Mouse (Mus musculus) forebrain, embryonic 11.5 days (tissue): ENCODE data around the gene Gm45140. TPM values are rescaled to one million over a fixed set of nuclear protein-coding genes. Genes with fewer than 3 reads are reported as not detected.

ENCODE experiments used
- ATAC-seq: fragments of 200-750 bp; cut with Nextera tagmentation; replicated peaks from 2 replicates; pipeline ENCODE4 v1.8.0; 2017; ENCODE audit warnings: moderate TSS enrichment; ENCODE audit not compliant: low FRiP score
- DNase-seq: peaks from one replicate; pipeline ENCODE4 v3.0.0-alpha.2; 2017; ENCODE audit warnings: low spot score
- H3K27ac ChIP-seq: fragments of 300-500 bp; sonication (generic); 2 replicates; pipeline ENCODE4 v1.5.1; 2014; ENCODE audit warnings: low read depth, low read length
- H3K27me3 ChIP-seq: fragments of 300-500 bp; sonication (generic); 2 replicates; pipeline ENCODE4 v1.6.1; 2014; ENCODE audit warnings: mild to moderate bottlenecking, low read length, mixed read lengths; ENCODE audit not compliant: control insufficient read depth, insufficient read depth
- H3K36me3 ChIP-seq: fragments of 300-500 bp; sonication (generic); 2 replicates; pipeline ENCODE4 v1.6.1; 2014; ENCODE audit warnings: mild to moderate bottlenecking, low read length, moderate library complexity, mixed read lengths; ENCODE audit not compliant: control insufficient read depth, insufficient read depth
- H3K4me1 ChIP-seq: fragments of 300-500 bp; sonication (generic); replicated peaks from 2 replicates; pipeline ENCODE4 v1.6.1; 2014; ENCODE audit warnings: low read length, mixed read lengths; ENCODE audit not compliant: control insufficient read depth, insufficient read depth
- H3K4me2 ChIP-seq: fragments of 300-500 bp; sonication (generic); 2 replicates; pipeline ENCODE4 v1.6.1; 2014; ENCODE audit warnings: low read depth, mild to moderate bottlenecking, low read length, moderate library complexity, mixed read lengths; ENCODE audit not compliant: severe bottlenecking
- H3K4me3 ChIP-seq: fragments of 300-500 bp; sonication (generic); 2 replicates; pipeline ENCODE4 v1.5.1; 2014; ENCODE audit warnings: low read depth, low read length
- H3K9ac ChIP-seq: fragments of 300-500 bp; sonication (generic); 2 replicates; pipeline ENCODE4 v1.6.1; 2014; ENCODE audit warnings: low read length
- H3K9me3 ChIP-seq: fragments of 300-500 bp; sonication (generic); 2 replicates; pipeline ENCODE4 v1.6.1; 2016; ENCODE audit warnings: low read length, mixed read lengths; ENCODE audit not compliant: control insufficient read depth
- WGBS: fragments of 180-500 bp; shearing (Covaris S2); extraction: QIAGEN DNeasy Blood & Tissue Kit; methylation state at CpG from one replicate; pipeline ENCODE4 v1.1.7; 2014; 5-methylcytosine and 5-hydroxymethylcytosine counted together
- polyA plus RNA-seq: library from polyadenylated mRNA; unstranded; fragments of >200 nt; fragmentation: Nextera tagmentation; extraction: Ambion mirVana; gene quantifications from 2 replicates; pipeline ENCODE4 v1.2.1, GENCODE M21; 2014

The Gm45140 gene
- polyA plus RNA-seq, 1 experiment from 2014 or later = 5.0 TPM

- Histone ChIP-seq H3K27me3 (no peaks in the 10 kb centered on the region), H3K4me2 (no peak overlapping the region), H3K4me1 (no peaks in the 10 kb centered on the region), H3K9ac (no peak overlapping the region), H3K27ac (no peak overlapping the region), H3K4me3 (no peak overlapping the region), H3K9me3 (no peaks in the 10 kb centered on the region), H3K36me3 (no peaks in the 10 kb centered on the region)
- DNase-seq (no peak), ATAC-seq (no peak)
- 89% methylated on average over 7 of the region's 7 CpGs for WGBS
These were observed 33.1 kb downstream of the Gm45140 start for GRCm38 (mm10) chr6:87802462-87802861.

- Histone ChIP-seq H3K36me3 (no peaks in the 10 kb centered on the region), H3K9me3 (no peaks in the 10 kb centered on the region), H3K27me3 (no peaks in the 10 kb centered on the region), H3K4me3 (no peak overlapping the region), H3K27ac (no peak overlapping the region), H3K4me2 (no peak overlapping the region), H3K4me1 (no peaks in the 10 kb centered on the region; the same call in 1 of the 2 replicates), H3K9ac (no peak overlapping the region)
- ATAC-seq (no peak), DNase-seq (no peak)
- WGBS = 89% methylated on average over 6 of the region's 6 CpGs
These were observed 36.0 kb downstream of the Gm45140 start for GRCm38 (mm10) chr6:87799576-87799975.

GRCm38 (mm10) chr6:87797321-87797720, 38.3 kb downstream of the Gm45140 start:
- 56% methylated on average over 2 of the region's 2 CpGs for WGBS
- no peak overlapping the region for H3K4me3 ChIP-seq
- ATAC-seq (no peak), DNase-seq (no peak)
- no peaks in the 10 kb centered on the region for H3K27me3 ChIP-seq
- H3K4me1 ChIP-seq = no peaks in the 10 kb centered on the region; the same call in 1 of the 2 replicates
- no peak overlapping the region for H3K4me2 ChIP-seq
- H3K36me3 ChIP-seq = no peaks in the 10 kb centered on the region
- no peak overlapping the region for H3K9ac ChIP-seq
- H3K9me3 ChIP-seq = no peaks in the 10 kb centered on the region
- H3K27ac ChIP-seq = no peak overlapping the region

- 89% methylated on average over 6 of the region's 6 CpGs for WGBS
- no peaks in the 10 kb centered on the region for H3K9me3 ChIP-seq
- no peak overlapping the region for H3K27ac ChIP-seq
- H3K9ac ChIP-seq = no peak overlapping the region
- H3K27me3 ChIP-seq = no peaks in the 10 kb centered on the region
- H3K36me3 ChIP-seq = no peaks in the 10 kb centered on the region
- no peak overlapping the region for H3K4me2 ChIP-seq
- no peaks in the 10 kb centered on the region; the same call in 1 of the 2 replicates for H3K4me1 ChIP-seq
- no peak overlapping the region for H3K4me3 ChIP-seq
- DNase-seq (no peak), ATAC-seq (no peak)
These were observed 39.2 kb downstream of the Gm45140 start for GRCm38 (mm10) chr6:87796251-87796880.

DNA sequence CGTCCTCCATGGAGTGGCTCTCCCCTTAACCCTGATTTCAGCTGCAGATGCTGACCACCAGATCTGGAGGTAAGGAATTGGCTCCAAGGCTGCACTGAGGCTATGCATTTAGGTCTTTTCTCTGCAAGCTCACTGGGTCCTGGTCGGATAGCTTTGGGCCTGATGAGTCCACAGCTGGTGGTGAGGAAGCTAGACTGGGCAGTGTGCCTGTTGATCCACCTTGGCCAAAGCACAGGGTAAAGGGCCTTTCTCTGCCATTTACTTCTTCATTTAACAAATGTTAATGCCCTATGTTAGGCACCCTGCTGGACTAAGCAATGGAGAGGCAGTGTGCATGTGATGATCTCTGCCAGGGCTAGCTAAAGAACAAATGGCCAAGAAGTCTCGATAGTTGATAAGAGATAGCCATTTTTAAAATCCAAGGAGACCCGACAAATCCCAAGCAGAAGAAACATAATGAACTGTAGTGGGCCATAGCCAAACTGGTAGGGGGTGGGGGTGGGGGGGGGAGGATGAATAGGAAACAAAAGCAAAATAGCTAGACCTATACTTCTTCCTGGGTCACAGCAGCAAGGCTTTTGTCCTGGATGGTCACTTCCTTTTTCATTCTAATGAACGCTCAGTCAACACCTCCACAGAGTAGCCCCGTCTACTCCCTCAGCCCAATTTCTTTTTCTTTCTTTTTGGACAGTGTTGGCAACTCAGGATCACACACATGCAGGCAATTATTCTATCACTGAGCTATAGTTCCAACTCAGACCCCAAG, 40.0 kb downstream of the Gm45140 start:
- Histone ChIP-seq H3K9ac (no peak overlapping the region), H3K9me3 (no peaks in the 10 kb centered on the region), H3K4me1 (no peaks in the 10 kb centered on the region; the same call in 1 of the 2 replicates), H3K4me3 (no peak overlapping the region), H3K27ac (no peak overlapping the region), H3K4me2 (no peak overlapping the region), H3K36me3 (no peaks in the 10 kb centered on the region), H3K27me3 (no peaks in the 10 kb centered on the region)
- WGBS = 59% methylated on average over 6 of the region's 6 CpGs
- DNase-seq (no peak), ATAC-seq (no peak)

- ATAC-seq = no peak
- WGBS = 95% methylated on average over 10 of the region's 10 CpGs
- no peak for DNase-seq
These were observed 41.6 kb downstream of the Gm45140 start for GRCm38 (mm10) chr6:87793821-87794510.

GRCm38 (mm10) chr6:87791826-87792225, 43.8 kb downstream of the Gm45140 start:
- Histone ChIP-seq H3K9me3 (no peaks in the 10 kb centered on the region), H3K4me2 (no peak overlapping the region), H3K4me3 (no peak overlapping the region), H3K9ac (no peak overlapping the region), H3K4me1 (no peaks in the 10 kb centered on the region; the same call in 1 of the 2 replicates), H3K27me3 (no peaks in the 10 kb centered on the region), H3K36me3 (no peaks in the 10 kb centered on the region), H3K27ac (no peak overlapping the region)
- 94% methylated on average over 5 of the region's 5 CpGs for whole genome bisulfite sequencing
- ATAC-seq (no peak), DNase-seq (peak; percentile 37)

More at GRCm38 (mm10) chr6:87793821-87794510, 41.6 kb downstream of the Gm45140 start:
- Histone ChIP-seq H3K9me3 (no peaks in the 10 kb centered on the region), H3K36me3 (no peaks in the 10 kb centered on the region), H3K27me3 (no peaks in the 10 kb centered on the region), H3K9ac (no peak overlapping the region), H3K4me3 (no peak overlapping the region), H3K27ac (no peak overlapping the region), H3K4me2 (no peak overlapping the region), H3K4me1 (no peaks in the 10 kb centered on the region; the same call in 1 of the 2 replicates)

GRCm38 (mm10) chr6:87790779-87791480, 44.7 kb downstream of the Gm45140 start:
- no peaks in the 10 kb centered on the region for H3K27me3 ChIP-seq
- WGBS = 74% methylated on average over 7 of the region's 7 CpGs
- H3K4me3 ChIP-seq = no peak overlapping the region
- H3K36me3 ChIP-seq = no peaks in the 10 kb centered on the region
- ATAC-seq (no peak), DNase-seq (peak; percentile 48)
- no peak overlapping the region for H3K9ac ChIP-seq
- H3K27ac ChIP-seq = no peak overlapping the region
- H3K4me2 ChIP-seq = no peak overlapping the region
- no peaks in the 10 kb centered on the region for H3K9me3 ChIP-seq
- H3K4me1 ChIP-seq = no peaks in the 10 kb centered on the region; the same call in 1 of the 2 replicates
